Mouse (Mus musculus) kidney, postnatal 0 days (tissue): ENCODE measurements around the gene Zcchc13. TPM values are rescaled to one million over a fixed set of nuclear protein-coding genes. Genes with fewer than 3 reads are reported as not detected.

Experiments used
- ATAC-seq: fragments of 200-750 bp; cut with Nextera tagmentation; replicated peaks from 2 replicates; pipeline ENCODE4 v1.8.0; 2017; ENCODE audit warnings: low read depth, moderate number of reproducible peaks, moderate TSS enrichment, moderate library complexity; ENCODE audit not compliant: low FRiP score
- DNase-seq: peaks from one replicate; pipeline ENCODE4 v3.0.0-alpha.2; 2016; ENCODE audit warnings: low spot score
- H3K27ac ChIP-seq: fragments of 300-500 bp; sonication (generic); 2 replicates; pipeline ENCODE4 v1.5.1; 2014; ENCODE audit warnings: mild to moderate bottlenecking
- H3K27me3 ChIP-seq: fragments of 300-500 bp; sonication (generic); 2 replicates; pipeline ENCODE4 v1.6.1; 2014; ENCODE audit warnings: low read length, mixed read lengths; ENCODE audit not compliant: insufficient read depth
- H3K36me3 ChIP-seq: fragments of 300-500 bp; sonication (generic); 2 replicates; pipeline ENCODE4 v1.6.1; 2014; ENCODE audit warnings: low read length, mixed read lengths; ENCODE audit not compliant: insufficient read depth
- H3K4me1 ChIP-seq: fragments of 300-500 bp; sonication (generic); replicated peaks from 2 replicates; pipeline ENCODE4 v1.6.1; 2014; ENCODE audit warnings: antibody characterized with exemption, low read length, mixed read lengths; ENCODE audit not compliant: insufficient read depth
- H3K4me2 ChIP-seq: fragments of 300-500 bp; sonication (generic); 2 replicates; pipeline ENCODE4 v1.6.1; 2014; ENCODE audit warnings: mild to moderate bottlenecking, low read length, moderate library complexity, mixed read lengths
- H3K4me3 ChIP-seq: fragments of 300-500 bp; sonication (generic); replicated peaks from 2 replicates; pipeline ENCODE4 v1.5.1; 2014; ENCODE audit warnings: low read depth, low read length
- H3K9ac ChIP-seq: fragments of 300-500 bp; sonication (generic); 2 replicates; pipeline ENCODE4 v1.6.1; 2014; ENCODE audit warnings: low read depth, low read length
- H3K9me3 ChIP-seq: fragments of 300-500 bp; sonication (generic); replicated peaks from 2 replicates; pipeline ENCODE4 v1.6.1; 2016; ENCODE audit warnings: low read length, inconsistent platforms, mixed read lengths
- CTCF ChIP-seq: IDR thresholded peaks from 2 replicates; pipeline ENCODE4 v1.5.1; 2016; ENCODE audit warnings: antibody characterized with exemption, low read depth, mild to moderate bottlenecking, moderate library complexity
- WGBS: fragments of 180-500 bp; shearing (Covaris S2); extraction: QIAGEN DNeasy Blood & Tissue Kit; methylation state at CpG from one replicate; pipeline ENCODE4 v1.1.7; 2014; 5-methylcytosine and 5-hydroxymethylcytosine counted together
- polyA plus RNA-seq: library from polyadenylated mRNA; unstranded; fragments of >200 nt; fragmentation: Nextera tagmentation; extraction: Ambion mirVana; gene quantifications from 2 replicates; pipeline ENCODE4 v1.2.1, GENCODE M21; 2015

Zcchc13 gene
- polyA plus RNA-seq, 1 experiment from 2014 or later: not detected

DNA sequence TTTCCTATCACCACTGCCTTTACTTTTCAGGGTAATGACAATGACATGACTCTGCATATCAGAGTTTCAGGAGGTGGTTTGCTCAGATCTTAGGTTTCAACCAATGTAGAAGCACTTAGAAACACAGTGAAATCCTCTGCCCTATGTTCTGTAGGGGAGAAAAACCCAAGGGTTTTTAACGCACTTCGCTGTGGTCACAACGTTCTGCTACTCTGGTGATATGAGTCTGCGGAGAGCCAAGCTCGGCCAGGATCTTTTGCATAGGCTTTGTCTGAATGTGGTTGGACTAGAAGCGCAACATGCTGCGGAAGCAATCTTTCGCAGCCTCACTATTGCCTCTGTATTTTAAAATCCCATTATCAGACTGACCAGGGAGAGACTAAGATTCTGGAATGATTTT, 8.6 kb upstream of the Zcchc13 start:
- Histone ChIP-seq H3K4me2 (peak overlapping the region; percentile 75), H3K27ac (peak overlapping the region; percentile 96), H3K27me3 (no peaks in the 10 kb centered on the region), H3K36me3 (no peaks in the 10 kb centered on the region), H3K4me1 (no peaks in the 10 kb centered on the region), H3K9ac (peak overlapping the region; percentile 75), H3K4me3 (peak overlapping the region; percentile 39), H3K9me3 (no peaks in the 10 kb centered on the region)
- TF ChIP-seq CTCF: no peak
- ATAC-seq: no peak; the same call in 1 of the 2 replicates
- WGBS: 1% methylated on average over 8 of the region's 8 CpGs
- no peak for DNase-seq

DNA sequence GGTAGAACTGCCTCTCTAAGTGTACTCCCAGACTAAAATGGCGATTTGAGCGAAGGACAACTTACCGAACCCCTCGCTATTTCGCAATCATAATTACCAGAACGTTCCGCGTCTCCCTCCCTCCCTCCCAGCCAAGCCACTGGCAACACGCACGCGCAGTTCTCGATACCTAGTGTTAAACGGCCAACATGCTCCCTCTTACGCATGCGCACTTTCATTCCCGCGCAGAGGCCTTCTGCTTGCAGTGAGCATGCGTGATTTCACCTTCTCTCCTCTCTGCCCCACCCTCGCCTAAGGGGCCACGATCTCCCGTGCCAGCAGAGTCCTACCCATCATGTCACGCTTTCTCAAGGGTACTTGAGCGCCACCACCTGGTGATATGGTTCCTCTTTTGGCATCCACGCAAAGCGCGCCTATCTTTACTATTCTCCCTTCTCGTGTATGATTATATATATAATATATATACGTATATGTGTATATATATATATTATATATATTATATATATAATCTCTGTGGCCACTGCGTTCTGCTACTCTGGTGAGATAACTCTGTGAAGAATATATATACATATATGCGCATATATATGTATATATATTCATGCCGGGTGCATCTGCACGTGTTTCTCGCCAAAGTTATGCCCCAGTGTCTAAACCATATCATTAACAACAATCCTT, 8.0 kb upstream of the Zcchc13 start:
- H3K36me3 ChIP-seq: no peaks in the 10 kb centered on the region
- no peaks in the 10 kb centered on the region for H3K27me3 ChIP-seq
- 2% methylated on average over 33 of the region's 33 CpGs for WGBS
- peak overlapping the region; percentile 75 for H3K9ac ChIP-seq
- peak overlapping the region; percentile 47 for H3K4me3 ChIP-seq
- ATAC-seq (peak; percentile 93), DNase-seq (peak; percentile 98)
- H3K27ac ChIP-seq: peak overlapping the region; percentile 96
- TF ChIP-seq CTCF: peak; percentile 76
- H3K4me2 ChIP-seq: peak overlapping the region; percentile 75
- H3K9me3 ChIP-seq: no peaks in the 10 kb centered on the region
- H3K4me1 ChIP-seq: no peaks in the 10 kb centered on the region

DNA sequence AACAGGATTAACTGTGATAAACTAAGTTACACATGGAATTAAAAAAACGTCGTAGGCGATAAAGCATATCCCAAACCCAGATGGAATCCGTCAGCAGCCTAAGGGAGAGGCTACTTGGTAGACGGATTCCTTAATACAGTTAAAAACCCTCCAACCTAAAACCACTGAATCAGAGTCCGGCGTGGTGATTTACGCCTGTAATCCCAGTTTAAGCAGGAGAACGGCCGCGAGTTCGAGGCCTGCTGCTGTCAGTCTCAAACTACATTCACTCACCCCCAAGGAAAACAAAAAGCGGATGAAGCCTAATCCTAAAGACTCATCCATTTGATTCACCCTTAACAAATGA, 7.5 kb upstream of the Zcchc13 start:
- no peak for ATAC-seq
- DNase-seq: peak; percentile 53
- 4% methylated on average over 13 of the region's 13 CpGs for WGBS

DNA sequence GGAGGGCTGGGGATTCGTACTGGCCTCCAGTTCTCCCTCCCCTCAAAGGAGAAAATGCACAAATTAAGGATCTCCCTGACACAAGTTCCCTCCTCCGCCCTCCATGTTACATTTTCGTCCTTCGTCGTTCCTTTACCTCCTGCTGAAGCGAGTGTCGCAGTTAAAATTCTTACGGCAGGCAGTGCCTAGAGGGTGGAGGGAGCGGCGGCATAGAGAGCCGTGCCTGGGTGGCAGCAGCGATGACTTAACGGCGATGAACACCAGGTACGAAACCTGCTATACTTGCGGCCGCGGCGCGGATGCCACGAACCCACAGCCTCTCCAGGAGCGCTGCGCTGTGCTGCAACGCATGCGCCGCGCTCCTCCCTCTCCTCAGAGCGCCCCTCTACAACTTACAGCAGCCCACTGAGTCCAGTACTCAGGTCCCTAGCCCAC, 7.0 kb upstream of the Zcchc13 start:
- WGBS: under 1% methylated on average over 27 of the region's 28 CpGs
- TF ChIP-seq CTCF: no peak

More for the DNA sequence above, 7.5 kb upstream of the Zcchc13 start:
- H3K9me3 ChIP-seq: no peaks in the 10 kb centered on the region
- no peaks in the 10 kb centered on the region for H3K36me3 ChIP-seq
- peak overlapping the region; percentile 48; the same call in 1 of the 2 replicates for H3K9ac ChIP-seq
- peak overlapping the region; percentile 66 for H3K27ac ChIP-seq
- H3K4me3 ChIP-seq: peak overlapping the region; percentile 47
- H3K4me2 ChIP-seq: peak overlapping the region; percentile 75
- H3K27me3 ChIP-seq: no peaks in the 10 kb centered on the region
- H3K4me1 ChIP-seq: no peaks in the 10 kb centered on the region
- no peak for TF ChIP-seq CTCF

DNA sequence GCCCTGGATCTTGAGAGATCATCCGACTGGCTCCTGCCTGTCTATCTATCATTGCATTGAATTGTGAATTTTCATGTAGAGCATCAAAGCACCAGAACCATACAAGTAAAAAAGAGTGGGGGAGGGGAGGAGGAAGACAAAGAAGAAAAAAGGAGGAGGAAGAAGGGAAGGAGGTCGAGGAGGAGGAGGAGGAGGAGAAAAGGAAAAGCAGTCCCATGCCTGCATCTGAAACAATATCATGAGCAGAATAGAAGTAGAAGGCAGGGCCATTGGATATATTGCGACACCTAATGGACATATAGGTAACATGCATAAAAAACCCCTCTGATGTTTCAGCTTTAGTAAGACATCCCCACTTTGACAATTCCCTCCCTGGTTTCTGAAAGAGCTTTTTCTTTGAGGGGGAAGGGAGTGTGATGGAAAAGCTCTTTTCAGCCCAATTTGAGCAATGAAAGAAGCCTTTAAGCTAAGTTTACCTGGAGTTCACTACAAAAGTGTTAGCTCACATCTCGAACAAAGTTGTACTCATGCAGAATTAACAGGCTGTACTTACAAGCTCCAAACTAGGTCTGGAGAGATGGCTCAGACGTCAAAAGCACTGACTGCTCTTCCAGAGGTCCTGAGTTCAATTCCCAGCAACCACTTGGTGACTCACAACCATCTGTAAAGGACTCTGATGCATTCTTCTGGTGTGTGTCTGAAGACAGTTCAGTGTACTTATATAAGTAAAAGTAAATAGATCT, 5.8 kb upstream of the Zcchc13 start:
- no peaks in the 10 kb centered on the region for H3K9me3 ChIP-seq
- no peak overlapping the region for H3K4me3 ChIP-seq
- H3K36me3 ChIP-seq: no peaks in the 10 kb centered on the region
- ATAC-seq: no peak
- no peak overlapping the region for H3K27ac ChIP-seq
- no peaks in the 10 kb centered on the region for H3K4me1 ChIP-seq
- no peaks in the 10 kb centered on the region for H3K27me3 ChIP-seq
- DNase-seq: peak; percentile 77
- WGBS: 24% methylated on average over 5 of the region's 5 CpGs
- peak; percentile 79 for TF ChIP-seq CTCF
- no peak overlapping the region for H3K9ac ChIP-seq
- no peak overlapping the region for H3K4me2 ChIP-seq

More for the DNA sequence above, 7.0 kb upstream of the Zcchc13 start:
- H3K27ac ChIP-seq: peak overlapping the region; percentile 66
- H3K9ac ChIP-seq: peak overlapping the region; percentile 48; the same call in 1 of the 2 replicates
- H3K4me3 ChIP-seq: peak overlapping the region; percentile 47
- H3K9me3 ChIP-seq: no peaks in the 10 kb centered on the region
- H3K36me3 ChIP-seq: no peaks in the 10 kb centered on the region
- H3K4me1 ChIP-seq: no peaks in the 10 kb centered on the region
- peak; percentile 34 for DNase-seq
- no peak for ATAC-seq
- H3K27me3 ChIP-seq: no peaks in the 10 kb centered on the region
- peak overlapping the region; percentile 75 for H3K4me2 ChIP-seq

DNA sequence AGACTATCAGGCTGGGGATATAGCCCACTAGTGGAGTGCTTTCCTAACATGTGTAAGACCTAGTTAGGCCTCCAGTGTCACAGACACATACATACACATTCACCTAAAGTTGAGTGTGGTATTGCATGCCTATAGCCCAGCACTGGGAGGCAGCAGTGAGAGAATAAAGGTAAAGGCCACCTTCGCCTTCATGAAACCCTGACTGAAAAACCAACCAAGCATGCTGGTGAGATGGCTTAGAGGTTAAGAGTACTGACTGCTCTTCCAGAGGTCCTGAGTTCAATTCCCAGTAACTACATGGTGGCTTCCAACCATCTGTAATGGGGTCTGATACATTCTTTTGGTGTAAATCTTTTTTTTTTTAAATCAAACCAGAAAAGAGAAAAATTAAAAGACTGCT, 1.5 kb upstream of the Zcchc13 start:
- Histone ChIP-seq H3K4me3 (no peak overlapping the region), H3K27me3 (no peaks in the 10 kb centered on the region), H3K9me3 (no peaks in the 10 kb centered on the region), H3K9ac (no peak overlapping the region), H3K4me1 (no peaks in the 10 kb centered on the region), H3K4me2 (no peak overlapping the region), H3K27ac (no peak overlapping the region), H3K36me3 (no peaks in the 10 kb centered on the region)
- ATAC-seq (no peak), DNase-seq (no peak)
- peak; percentile 50; the same call in 1 of the 2 replicates for TF ChIP-seq CTCF
- WGBS: 64% methylated on average over 1 of the region's 1 CpGs
